Mouse (Mus musculus) kidney, postnatal 4 days (tissue): ENCODE results near the gene Sar1a.

ENCODE experiments used
- DNase-seq, 2 experiments: peaks; one replicate each; pipeline ENCODE4 v3.0.0; 2021; ENCODE audit warnings: mixed read lengths in 2 of 2

Sar1a gene

DNA sequence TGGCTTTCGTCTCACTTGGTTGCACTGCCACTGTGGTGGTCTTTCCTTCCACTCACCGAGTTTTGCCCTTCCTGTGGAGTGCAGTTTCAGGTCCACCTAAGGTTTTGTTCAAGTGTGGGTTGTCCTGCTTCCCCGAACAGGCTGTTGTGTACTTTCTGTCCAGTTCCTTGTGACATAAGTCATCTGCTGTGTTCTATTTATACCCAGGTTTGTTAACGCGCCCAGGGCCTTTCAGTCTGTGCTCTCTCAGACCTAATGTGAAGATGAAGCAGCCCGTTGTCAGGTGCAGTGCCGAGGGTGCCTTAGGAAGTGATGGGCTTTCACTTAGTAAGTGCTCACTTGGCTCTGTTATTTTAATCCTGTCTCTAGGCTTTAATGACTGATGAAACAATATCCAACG lies 9.3 kb downstream of the Sar1a start:
- no peak for DNase-seq

GRCm38 (mm10) chr10:61693563-61693962 lies 13.5 kb downstream of the Sar1a start:
- no peak for DNase-seq

DNA sequence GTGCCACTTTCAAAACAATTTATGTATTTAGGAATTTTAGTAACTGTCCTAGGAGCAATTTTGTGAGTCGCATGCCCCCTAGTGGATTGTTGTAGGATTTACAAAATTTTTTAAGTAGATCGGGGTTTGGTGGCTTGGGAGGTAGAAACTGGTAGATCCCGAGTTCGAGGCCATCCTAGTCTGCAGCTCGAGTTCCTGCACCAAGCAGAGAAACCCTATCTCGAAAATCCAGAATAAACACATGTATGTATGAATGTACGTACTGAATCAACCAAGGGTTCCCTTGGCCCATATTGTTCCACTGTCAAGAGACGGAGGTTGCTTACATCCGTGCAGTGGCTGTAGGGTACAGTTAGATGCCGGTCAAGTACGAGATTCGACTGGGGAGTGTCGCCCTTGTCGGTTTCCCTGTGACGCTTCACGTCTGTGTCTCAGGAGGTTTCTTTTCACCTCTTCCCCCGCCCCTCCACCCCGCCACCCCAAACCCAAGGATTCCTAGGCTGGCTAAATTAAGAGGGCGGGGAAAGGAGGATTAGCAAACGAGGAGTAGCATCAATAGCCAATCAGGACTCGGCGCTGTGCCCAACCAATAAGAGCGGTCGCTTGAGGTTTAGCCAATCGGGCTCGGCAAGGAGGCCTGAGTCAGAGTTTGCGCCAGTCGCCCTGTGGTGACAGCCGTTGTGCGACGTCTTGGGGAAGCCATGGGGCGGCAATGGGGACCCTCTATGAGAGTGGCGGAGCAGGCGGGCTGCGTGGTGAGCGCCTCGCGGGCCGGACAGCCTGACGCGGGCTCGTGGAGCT lies 15.0 kb downstream of the Sar1a start, which contains the start of gene Tysnd1:
Gene Tysnd1, plus strand, starts transcription at position 645 of the 801 bp plus-strand sequence.
- DNase-seq = peak; percentile 99

- DNase-seq = peak in 1 of 2 experiments; percentile 23
Observed at GRCm38 (mm10) chr10:61695703-61696559, 15.8 kb downstream of the Sar1a start.

DNA sequence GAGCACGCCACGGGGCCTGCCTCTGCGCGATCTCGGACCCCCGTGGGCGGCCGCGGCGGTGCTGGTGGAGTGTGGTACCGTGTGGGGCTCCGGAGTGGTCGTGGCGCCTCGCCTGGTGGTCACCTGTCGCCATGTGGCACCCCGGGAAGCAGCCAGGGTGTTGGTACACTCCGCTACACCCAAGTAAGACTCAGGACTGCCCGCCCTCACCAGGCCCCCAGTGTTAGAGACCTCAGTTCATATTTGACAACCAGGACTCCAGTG lies 16.4 kb downstream of the Sar1a start:
- peak; percentile 12 to 27 for DNase-seq

DNA sequence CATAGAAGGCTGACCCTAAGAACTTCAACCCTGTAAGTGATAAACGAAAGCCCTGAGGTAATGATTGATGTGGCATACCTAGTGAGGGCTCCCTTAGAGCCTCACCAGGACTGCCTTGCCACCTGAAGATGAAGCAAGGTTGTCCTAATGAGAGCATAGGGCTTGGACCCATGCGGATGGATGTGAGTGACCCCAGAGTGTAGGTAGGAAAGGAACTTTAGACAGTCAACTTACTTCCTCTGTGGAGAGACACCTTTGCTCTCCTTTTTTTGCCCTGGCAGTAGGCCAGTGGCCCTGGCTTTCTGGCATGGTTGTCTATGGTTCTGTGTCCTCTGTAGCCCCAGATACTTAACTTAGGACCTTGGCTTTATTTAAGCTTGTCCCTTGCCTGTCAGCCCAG lies 16.9 kb downstream of the Sar1a start:
- peak; percentile 49 to 74 for DNase-seq

DNA sequence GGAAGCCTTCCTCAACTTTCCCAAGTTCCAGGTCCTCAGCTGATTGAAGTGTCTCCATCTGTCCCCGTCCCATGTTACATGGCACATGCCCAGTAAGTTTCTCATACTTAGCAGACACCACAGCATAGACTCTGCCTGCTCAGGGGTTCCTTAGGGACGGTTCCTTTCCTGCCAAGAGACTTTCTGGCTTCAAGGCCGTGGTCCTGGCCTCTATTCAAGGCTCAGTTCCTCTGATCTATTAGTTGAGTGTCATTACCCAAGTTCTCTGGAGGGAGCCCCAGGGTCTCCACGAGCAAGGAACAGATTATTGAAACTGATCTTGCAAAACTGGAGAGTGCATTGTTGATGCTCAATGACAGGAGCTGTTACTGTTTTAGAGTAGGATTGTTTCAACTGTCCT lies 24.6 kb downstream of the Sar1a start:
- no peak for DNase-seq

DNA sequence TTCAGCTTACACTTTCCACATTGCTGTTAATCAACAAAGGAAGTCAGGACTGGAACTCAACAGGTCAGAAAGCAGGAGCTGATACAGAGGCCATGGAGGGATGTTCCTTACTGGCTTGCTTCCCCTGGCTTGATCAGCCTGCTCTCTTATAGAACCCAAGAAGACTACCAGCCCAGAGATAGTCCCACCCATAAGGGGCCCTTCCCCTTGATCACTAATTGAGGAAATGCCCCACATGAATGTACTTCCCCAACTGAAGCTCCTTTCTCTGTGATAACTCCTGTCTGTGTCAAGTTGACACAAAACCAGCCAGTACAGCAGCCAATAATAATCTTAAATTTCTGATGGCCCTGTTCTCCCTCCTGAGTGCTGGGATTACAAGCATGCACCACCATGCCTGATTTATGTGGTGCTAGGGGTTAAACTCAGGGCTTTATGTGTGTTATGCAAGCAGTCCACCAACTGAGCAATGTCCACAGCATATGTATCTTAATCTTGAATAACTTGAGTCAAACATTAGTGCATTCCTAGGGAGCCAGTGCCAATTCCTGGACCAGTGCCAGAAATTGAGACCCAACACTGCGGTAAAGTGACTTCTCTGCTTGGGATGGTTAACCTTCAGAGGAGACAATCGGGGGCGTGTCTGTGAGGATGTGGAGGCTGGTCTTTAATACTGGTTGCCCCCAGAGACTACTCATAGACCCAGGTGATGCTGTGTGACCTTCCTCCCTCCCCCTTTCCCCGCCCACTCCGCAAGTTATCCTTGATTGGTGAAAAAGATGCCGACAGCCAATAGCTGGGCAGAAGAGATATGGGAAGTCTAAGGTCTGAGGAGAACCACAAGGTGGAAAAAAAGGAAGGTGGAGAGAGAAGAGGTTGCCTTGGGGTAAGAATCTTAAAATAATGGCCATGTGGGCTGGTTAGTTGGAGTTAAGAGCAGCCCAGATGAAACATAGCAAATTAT lies 26.6 kb downstream of the Sar1a start:
- DNase-seq = peak; percentile 36 to 61

DNA sequence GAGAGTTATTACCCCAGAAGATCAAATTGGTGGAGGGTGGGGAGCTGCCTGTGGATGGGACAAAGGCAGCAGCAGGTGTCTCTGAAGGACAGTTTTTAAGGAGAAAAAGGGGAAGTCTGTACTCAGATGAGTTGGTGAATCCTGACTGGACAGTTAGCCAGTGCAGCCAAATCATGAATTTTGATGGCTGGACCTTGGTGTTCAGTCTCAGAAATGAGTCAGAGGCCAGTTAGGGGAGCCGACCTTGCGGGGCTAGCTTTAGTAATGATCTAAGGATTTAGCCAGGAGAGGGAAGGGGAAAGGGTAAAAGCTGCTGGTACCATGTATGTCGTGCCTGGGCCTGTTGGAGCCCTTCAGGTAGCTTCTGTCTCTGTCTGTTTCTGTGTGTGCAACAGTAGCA lies 33.5 kb downstream of the Sar1a start:
- DNase-seq = no peak

DNA sequence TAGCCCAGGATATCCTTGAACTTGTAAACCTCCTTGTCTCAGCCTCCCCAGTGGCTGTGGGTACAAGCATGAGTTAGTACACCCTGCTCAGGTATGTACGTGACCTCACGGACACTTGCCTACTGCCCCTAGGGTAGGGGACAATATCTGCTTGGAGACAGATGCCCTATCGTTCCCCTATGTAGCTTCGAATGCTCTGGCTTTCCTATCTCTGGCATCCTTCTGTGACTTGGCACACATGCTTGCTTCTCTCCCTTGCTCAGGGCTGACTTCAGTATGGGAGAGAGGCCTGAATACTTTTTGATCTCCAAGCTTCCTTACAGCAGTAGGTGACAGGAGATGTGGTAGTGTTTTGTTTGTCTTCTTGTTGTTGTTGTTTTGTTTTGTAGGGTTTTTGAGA lies 34.0 kb downstream of the Sar1a start:
- no peak for DNase-seq

- peak; percentile 77 to 86 for DNase-seq
Observed at GRCm38 (mm10) chr10:61714771-61715461, 34.8 kb downstream of the Sar1a start, which contains the start of gene Aifm2. Gene Aifm2, plus strand, starts transcription at chr10:61715263.

DNA sequence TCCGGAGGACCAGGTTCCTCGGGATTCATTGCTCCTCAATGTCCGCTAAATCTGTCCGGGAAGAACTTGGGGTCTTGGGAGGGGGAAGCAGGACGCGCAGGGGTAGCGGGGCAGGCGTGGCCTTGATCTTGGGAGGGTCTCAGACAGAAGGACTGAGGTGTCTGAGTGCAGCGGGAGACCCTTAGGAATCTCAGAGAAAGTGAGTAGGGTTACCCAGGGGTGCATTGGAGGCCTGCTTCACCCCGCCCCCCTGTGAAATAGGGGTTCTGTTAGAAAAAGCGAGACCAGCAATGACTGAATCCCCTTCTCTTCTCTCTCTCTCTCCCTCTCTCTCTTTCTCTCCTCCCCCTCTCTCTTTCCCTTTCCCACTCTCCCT lies 35.4 kb downstream of the Sar1a start:
- DNase-seq = no peak

GRCm38 (mm10) chr10:61715996-61716864 lies 36.1 kb downstream of the Sar1a start:
- no peak for DNase-seq

DNA sequence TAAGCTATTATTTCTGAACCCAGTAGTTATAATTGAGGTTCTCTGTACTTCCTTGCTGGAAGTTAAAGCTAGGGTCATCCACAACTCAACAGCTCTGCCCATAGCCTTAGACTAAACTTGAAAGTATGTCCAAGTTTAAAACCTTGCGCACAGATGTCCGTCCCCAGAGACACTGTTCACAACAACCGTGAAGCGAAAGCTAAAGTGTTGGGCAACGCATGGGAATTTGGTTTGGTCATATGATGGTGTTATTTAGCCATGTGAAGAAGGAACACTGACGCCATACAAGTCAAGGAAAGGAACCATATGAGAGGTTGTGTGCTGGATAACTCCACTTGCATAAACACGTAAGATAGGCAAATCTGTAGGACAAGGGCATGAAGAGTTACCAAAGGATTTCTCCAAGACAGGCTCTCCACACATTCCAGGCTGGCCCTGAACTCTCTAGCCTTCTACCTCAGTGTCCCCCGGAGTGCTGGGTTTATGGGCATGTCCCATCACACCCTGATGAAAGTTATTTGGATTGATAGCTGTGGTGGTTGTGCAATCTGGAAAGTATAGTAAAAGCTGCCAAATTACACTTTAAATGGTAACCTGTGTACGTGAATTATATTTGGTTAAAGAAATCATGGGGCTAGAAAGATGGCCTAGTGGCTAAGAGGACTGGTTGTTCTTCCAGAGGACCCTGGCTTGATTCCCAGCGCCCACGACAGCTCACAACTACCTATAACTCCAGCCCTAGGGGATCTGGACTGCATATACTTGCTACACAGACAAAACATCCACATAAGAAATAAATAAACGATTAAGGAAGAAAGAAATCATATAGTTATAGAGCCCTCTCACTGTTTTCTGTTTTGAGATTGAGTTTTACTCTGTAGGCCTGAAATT lies 37.6 kb downstream of the Sar1a start:
- DNase-seq = no peak

DNA sequence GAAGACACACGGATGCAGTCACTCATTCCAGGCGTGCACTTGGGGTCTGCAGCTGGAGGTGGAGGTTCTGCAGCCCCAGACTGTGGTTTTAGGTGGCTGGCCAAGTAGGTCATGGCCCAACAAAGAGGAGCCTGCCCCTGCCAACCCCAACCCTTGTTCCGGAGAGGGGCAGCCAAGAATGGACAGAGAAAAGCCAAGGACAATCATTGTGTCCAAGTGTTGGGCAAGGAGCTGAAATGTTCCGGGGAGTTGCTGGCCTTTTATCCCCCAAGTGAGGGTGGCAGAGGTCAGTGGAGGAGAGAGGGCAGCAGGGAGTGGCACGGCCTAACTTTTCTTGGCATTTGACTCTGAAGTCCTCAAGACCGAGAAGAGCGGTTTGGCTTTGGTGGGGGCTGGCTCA lies 40.2 kb downstream of the Sar1a start:
- no peak for DNase-seq

DNA sequence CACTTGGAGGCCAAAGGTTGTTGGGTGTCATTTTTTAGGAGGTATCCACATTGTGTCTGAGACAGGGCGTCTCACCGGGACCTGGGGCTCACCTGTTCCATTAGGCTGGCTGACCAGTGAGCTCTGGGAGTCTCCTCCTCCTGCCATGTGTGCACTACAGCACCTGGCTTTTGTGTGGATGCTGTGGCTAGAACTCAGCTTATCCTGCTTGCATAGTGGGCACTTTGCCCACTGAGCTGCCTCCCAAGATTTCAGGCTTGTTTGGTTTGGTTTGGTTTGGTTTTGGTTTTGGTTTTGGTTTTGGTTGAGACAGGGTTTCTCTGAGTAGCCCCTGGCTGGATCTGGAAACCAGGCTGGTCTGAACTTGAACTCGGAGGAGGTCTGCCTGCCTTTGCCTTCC lies 42.1 kb downstream of the Sar1a start:
- no peak for DNase-seq

GRCm38 (mm10) chr10:61723271-61723670 lies 43.2 kb downstream of the Sar1a start:
- no peak for DNase-seq

- peak in 1 of 2 experiments; percentile 31 for DNase-seq
Observed at GRCm38 (mm10) chr10:61729181-61729580, 49.1 kb downstream of the Sar1a start.

- DNase-seq = no peak
Observed at GRCm38 (mm10) chr10:61730171-61730570, 50.1 kb downstream of the Sar1a start.

GRCm38 (mm10) chr10:61734377-61734776 lies 54.3 kb downstream of the Sar1a start:
- peak; percentile 39 to 63 for DNase-seq
